Mouse (Mus musculus) stomach, embryonic 16.5 days (tissue): ENCODE measurements at regions not wholly inside any gene's neighbourhood (a gene's known extent, or its start where the extent isn't known, plus 50 kb on each side); places are given as distances from the start of the nearest gene placed in this dataset.

Experiments used
- ATAC-seq: fragments of 200-750 bp; cut with Nextera tagmentation; 2 replicates; pipeline ENCODE4 v1.8.0; 2017; ENCODE audit warnings: moderate number of reproducible peaks, moderate TSS enrichment; ENCODE audit not compliant: insufficient read depth, low FRiP score
- H3K27ac ChIP-seq: fragments of 300-500 bp; sonication (generic); 2 replicates; pipeline ENCODE4 v1.5.1; 2014; ENCODE audit warnings: low read length
- H3K27me3 ChIP-seq: fragments of 300-500 bp; sonication (generic); 2 replicates; pipeline ENCODE4 v1.6.1; 2014; ENCODE audit warnings: low read length, control low read depth, mixed read lengths; ENCODE audit not compliant: control insufficient read depth, insufficient read depth
- H3K36me3 ChIP-seq: fragments of 300-500 bp; sonication (generic); 2 replicates; pipeline ENCODE4 v1.6.1; 2014; ENCODE audit warnings: low read length; ENCODE audit not compliant: control insufficient read depth, insufficient read depth
- H3K4me1 ChIP-seq: fragments of 300-500 bp; sonication (generic); 2 replicates; pipeline ENCODE4 v1.6.1; 2014; ENCODE audit warnings: low read length, control low read depth, mixed read lengths; ENCODE audit not compliant: control insufficient read depth, insufficient read depth
- H3K4me2 ChIP-seq: fragments of 300-500 bp; sonication (generic); 2 replicates; pipeline ENCODE4 v1.6.1; 2014; ENCODE audit warnings: low read depth, low read length, mixed read lengths
- H3K4me3 ChIP-seq: fragments of 300-500 bp; sonication (generic); replicated peaks from 2 replicates; pipeline ENCODE4 v1.5.1; 2014; ENCODE audit warnings: mild to moderate bottlenecking, low read length
- H3K9ac ChIP-seq: fragments of 300-500 bp; sonication (generic); 2 replicates; pipeline ENCODE4 v1.6.1; 2014; ENCODE audit warnings: low read length
- H3K9me3 ChIP-seq: fragments of 300-500 bp; sonication (generic); replicated peaks from 2 replicates; pipeline ENCODE4 v1.6.1; 2016; ENCODE audit warnings: low read length, control low read depth; ENCODE audit not compliant: control insufficient read depth
- WGBS: fragments of 180-500 bp; shearing (Covaris S2); extraction: QIAGEN DNeasy Blood & Tissue Kit; methylation state at CpG from one replicate; pipeline ENCODE4 v1.1.7; 2014; 5-methylcytosine and 5-hydroxymethylcytosine counted together

DNA sequence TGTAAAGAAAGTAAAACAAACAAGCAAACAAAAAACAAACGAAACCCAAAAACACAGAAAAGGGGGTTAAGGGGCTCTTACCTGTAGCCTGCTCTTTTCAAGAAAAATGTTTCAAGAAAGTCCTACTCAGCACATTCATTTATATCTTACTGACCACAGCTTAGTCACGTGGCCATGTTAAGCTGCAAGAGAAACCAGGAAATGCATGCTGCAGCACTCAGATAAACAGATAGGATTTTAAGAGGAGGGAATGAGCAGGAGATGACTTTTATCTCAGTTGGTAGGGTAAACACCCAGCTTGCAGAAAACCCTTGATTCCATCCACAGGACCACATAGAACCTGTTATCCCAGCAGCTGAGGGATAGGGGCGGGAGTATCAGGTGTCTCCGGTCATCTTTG, 62.9 kb upstream of the Sfmbt2 start:
- Histone ChIP-seq H3K27me3 (no peaks in the 10 kb centered on the region), H3K36me3 (no peaks in the 10 kb centered on the region), H3K4me2 (no peak overlapping the region), H3K9me3 (no peaks in the 10 kb centered on the region), H3K9ac (no peak overlapping the region), H3K4me1 (no peaks in the 10 kb centered on the region), H3K27ac (no peak overlapping the region), H3K4me3 (no peak overlapping the region)
- ATAC-seq: no peak
- WGBS: 47% methylated on average over 4 of the region's 4 CpGs

DNA sequence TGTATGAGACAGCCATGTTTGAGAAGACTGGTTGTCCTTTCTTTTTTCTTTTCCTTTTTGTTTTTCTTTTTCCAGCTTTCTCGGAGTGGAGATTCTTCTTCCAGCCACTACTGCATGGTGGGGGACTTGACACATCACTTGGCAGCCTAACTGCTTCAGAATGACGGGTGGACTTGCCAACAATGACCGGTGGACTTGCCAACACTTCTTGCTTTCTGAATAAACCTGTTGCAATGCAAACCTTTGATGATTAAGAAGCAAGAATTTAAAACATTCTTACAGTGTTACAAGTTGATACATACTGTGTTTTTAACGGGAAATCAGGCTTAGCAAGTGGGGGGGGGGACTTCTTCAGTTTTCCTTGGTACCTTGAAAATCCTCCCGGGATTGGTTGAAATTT, 60.7 kb upstream of the Sfmbt2 start:
- Histone ChIP-seq H3K9ac (no peak overlapping the region), H3K36me3 (no peaks in the 10 kb centered on the region), H3K27me3 (no peaks in the 10 kb centered on the region), H3K4me1 (peaks cover 5% of the 10 kb centered on the region; the same call in 1 of the 2 replicates), H3K4me3 (no peak overlapping the region), H3K4me2 (no peak overlapping the region), H3K27ac (no peak overlapping the region), H3K9me3 (no peaks in the 10 kb centered on the region)
- WGBS: 71% methylated on average over 5 of the region's 5 CpGs
- no peak for ATAC-seq

DNA sequence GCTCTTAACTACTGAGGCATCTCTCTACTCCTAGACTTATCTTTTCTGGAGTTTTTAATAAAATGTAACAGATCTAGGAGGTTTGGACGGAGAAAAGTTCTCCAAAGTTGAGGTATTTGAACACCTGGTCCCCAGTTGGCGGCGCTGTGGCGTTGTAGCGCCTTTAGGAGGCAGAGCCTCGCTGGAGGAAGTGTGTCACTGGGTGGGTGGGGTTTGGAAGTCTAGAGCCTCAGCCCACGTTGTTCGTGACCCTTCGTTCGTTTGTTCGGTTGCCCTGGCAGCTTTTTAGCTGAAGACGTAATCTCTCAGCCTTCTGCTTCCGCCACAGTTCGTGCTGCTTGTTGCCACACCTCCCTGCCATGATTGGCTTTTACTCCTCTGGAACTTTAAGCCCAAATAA, 58.6 kb upstream of the Sfmbt2 start:
- Histone ChIP-seq H3K9me3 (no peaks in the 10 kb centered on the region), H3K9ac (no peak overlapping the region), H3K4me3 (no peak overlapping the region), H3K36me3 (no peaks in the 10 kb centered on the region), H3K4me1 (peaks cover 5% of the 10 kb centered on the region; the same call in 1 of the 2 replicates), H3K27me3 (no peaks in the 10 kb centered on the region), H3K27ac (no peak overlapping the region), H3K4me2 (no peak overlapping the region)
- 72% methylated on average over 14 of the region's 14 CpGs for WGBS
- ATAC-seq: no peak

DNA sequence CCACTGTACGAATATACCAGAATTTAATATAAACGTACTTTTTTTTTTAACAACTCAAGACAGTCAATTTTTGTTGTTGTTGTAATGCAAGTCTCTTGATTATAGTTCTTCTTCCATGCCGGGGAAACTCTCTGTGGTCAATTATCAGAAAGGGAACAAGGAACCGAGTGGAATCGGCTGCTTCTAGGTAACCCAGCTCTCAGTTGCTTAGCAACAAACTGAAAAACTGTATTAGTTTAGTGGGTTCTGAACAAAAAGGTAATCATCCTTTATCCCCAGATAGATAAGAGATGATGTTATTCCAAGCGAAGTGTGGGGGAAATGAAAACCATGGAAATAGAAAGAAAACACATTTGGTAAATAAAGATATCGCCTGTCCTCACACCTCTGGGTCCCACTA, 57.9 kb upstream of the Sfmbt2 start:
- H3K27ac ChIP-seq: no peak overlapping the region
- H3K27me3 ChIP-seq: no peaks in the 10 kb centered on the region
- H3K4me1 ChIP-seq: peaks cover 5% of the 10 kb centered on the region; the same call in 1 of the 2 replicates
- H3K9ac ChIP-seq: no peak overlapping the region
- H3K9me3 ChIP-seq: no peaks in the 10 kb centered on the region
- no peak overlapping the region for H3K4me3 ChIP-seq
- no peaks in the 10 kb centered on the region for H3K36me3 ChIP-seq
- H3K4me2 ChIP-seq: no peak overlapping the region
- WGBS: 72% methylated on average over 7 of the region's 7 CpGs
- no peak for ATAC-seq

DNA sequence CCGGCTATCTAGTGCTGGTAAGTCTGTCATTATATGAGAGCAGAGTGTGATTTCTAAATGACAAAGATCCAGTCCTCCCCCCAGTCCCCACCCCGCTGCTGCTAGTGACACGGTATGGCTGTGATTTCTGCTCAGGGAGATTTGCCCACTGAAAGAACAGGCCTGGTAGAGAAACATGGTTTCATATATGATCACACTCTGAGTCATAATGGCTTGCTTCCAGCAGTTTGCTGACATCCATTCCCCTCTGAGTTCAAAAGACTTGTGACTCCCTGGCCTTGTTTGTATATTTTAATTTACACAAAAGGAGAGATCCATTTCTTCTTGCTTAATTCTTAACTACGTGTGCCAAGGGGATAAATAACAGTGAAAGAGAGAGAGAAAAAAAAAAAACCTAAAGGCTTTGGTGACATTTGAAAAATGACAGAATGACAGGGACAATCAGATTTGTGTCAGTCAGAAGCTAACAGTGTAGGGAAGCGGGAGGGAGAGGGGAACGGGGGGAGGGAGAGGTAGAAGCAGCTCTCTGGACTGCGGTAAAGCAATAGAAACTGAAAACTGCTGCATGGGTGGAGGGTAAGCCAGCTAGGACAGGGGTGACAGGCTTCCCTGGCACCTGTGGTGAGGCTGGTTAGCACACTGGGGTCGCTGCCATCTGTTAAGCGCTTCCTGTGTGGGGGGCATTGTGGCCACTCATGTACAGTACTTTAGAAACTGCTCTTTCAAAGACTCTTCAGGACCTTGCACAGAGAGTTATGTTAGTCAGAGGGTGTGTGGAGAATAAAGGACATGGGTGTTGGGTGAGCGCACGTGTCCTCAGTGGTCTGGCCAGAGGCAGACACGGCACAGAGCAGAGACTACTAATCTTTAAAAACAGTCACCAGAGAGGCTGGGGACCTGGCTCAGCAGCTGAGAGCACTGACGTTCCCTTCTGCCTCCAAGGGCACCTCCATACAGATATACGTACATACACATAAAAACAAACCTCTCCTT, 55.8 kb upstream of the Sfmbt2 start:
- Histone ChIP-seq H3K9ac (no peak overlapping the region), H3K27me3 (no peaks in the 10 kb centered on the region), H3K4me1 (peaks cover 5% of the 10 kb centered on the region; the same call in 1 of the 2 replicates), H3K4me2 (no peak overlapping the region), H3K27ac (peak overlapping the region; percentile 11; the same call in 1 of the 2 replicates), H3K4me3 (no peak overlapping the region), H3K9me3 (no peaks in the 10 kb centered on the region), H3K36me3 (no peaks in the 10 kb centered on the region)
- WGBS: 39% methylated on average over 14 of the region's 14 CpGs
- ATAC-seq: no peak

DNA sequence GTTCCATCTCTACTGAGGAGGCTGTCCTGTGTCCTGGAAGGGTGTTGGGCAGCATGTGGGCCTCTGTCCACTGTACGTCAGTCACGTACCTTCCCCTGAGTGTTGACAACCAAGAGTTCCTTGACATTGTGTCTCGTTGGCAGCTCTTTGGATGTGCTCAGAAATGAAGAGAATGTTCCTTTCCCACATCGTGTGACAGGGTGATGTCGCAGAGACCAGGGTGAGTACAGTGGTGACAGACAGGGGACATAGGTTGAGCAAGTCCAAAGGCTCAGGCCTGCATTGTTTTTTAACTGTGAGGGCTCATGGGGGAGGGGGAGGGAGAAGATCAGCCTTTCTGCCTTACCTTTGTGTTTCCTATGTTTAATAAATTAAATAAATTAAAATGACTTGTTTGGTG, 54.0 kb upstream of the Sfmbt2 start:
- no peak overlapping the region for H3K4me2 ChIP-seq
- no peaks in the 10 kb centered on the region for H3K36me3 ChIP-seq
- H3K4me1 ChIP-seq: peaks cover 8% of the 10 kb centered on the region
- H3K27ac ChIP-seq: no peak overlapping the region
- 86% methylated on average over 5 of the region's 5 CpGs for WGBS
- H3K9me3 ChIP-seq: no peaks in the 10 kb centered on the region
- H3K27me3 ChIP-seq: no peaks in the 10 kb centered on the region
- no peak overlapping the region for H3K9ac ChIP-seq
- ATAC-seq: no peak
- no peak overlapping the region for H3K4me3 ChIP-seq

DNA sequence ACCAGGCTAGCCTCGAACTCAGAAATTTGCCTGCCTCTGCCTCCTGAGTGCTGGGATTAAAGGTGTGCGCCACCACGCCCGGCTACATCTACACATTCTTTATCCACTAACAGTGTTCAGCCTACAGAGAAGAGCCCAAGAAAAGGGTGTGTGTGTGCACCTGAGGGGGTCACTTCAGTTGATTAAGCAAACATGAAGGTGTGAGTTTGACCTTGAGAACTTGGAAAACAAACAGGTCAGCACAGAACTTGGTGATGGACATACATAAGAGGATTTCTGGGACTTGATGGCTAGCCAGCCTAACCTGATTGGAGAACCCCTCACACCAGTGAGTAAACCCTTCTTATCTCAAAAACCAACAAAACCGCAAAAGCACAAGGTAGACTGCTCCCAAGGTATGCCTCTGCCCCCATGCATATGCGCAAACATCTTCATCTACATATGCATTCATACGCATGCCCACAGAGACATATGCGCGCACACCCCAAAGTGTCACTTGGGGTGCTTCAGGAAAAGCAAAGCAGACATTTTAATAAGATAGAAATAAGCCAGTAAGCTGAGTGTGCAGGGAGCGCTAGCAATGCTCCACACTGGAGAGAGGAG, 52.0 kb upstream of the Sfmbt2 start:
- no peak overlapping the region for H3K4me3 ChIP-seq
- 89% methylated on average over 10 of the region's 10 CpGs for WGBS

More for the DNA sequence above, 52.0 kb upstream of the Sfmbt2 start:
- no peaks in the 10 kb centered on the region for H3K9me3 ChIP-seq
- H3K4me2 ChIP-seq: no peak overlapping the region
- peaks cover 8% of the 10 kb centered on the region for H3K4me1 ChIP-seq
- H3K27me3 ChIP-seq: no peaks in the 10 kb centered on the region
- ATAC-seq: no peak
- H3K36me3 ChIP-seq: no peaks in the 10 kb centered on the region
- H3K27ac ChIP-seq: no peak overlapping the region
- H3K9ac ChIP-seq: no peak overlapping the region
